Mouse (Mus musculus): ENCODE data around the gene Scgb1b10. TPM values are rescaled to one million over a fixed set of nuclear protein-coding genes. Genes with fewer than 3 reads are reported as not detected.
"Not testable (repeated sequence)": the region's sequence is repeated elsewhere in the genome, so short reads cannot be mapped to it uniquely, and the experiment has no call there.

The Scgb1b10 gene
- not detected in 2 replicates for polyA plus RNA-seq (2015; fragmentation: Nextera tagmentation; extraction: Ambion mirVana)

DNA sequence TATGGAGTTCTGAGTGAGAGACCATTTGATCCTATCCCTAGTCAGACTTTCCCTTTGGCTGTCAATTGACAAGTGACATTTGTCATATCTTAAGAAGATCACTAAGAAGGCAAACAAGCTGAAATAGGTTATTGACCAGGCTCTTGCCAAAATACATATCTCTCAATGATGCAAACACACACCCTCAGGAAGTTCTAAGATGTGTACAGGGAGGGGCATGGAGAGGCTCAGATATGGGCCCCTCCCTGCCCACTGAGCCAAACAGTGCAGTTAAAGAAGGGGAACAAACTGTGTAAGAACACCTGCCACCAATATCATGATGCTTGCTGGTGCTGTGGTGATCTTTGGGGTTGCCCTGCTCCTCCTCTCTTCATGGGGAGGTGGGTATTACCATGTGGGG, at the start of gene Scgb1b10:
Scgb1b10 (plus strand) TSS at position 301 of the 400 bp plus-strand sequence.
- not testable (repeated sequence) for H3K27ac ChIP-seq (replicated peaks); H3K9me3 ChIP-seq (replicated peaks); H3K4me1 ChIP-seq; H3K36me3 ChIP-seq; H3K27me3 ChIP-seq; H3K4me2 ChIP-seq (replicated peaks); H3K9ac ChIP-seq; ATAC-seq (ENCODE audit: insufficient number of reproducible peaks, low FRiP score, low TSS enrichment, low read depth); H3K4me3 ChIP-seq (replicated peaks)

Other genes starting within 250 kb of the Scgb1b10 start
- not detected in 2 replicates for gene Scgb2b11, start 110.3 kb downstream of the Scgb1b10 start, polyA plus RNA-seq (2015; fragmentation: Nextera tagmentation; extraction: Ambion mirVana)
- gene Scgb1b11, start 122.0 kb downstream of the Scgb1b10 start, polyA plus RNA-seq (2015; fragmentation: Nextera tagmentation; extraction: Ambion mirVana), result not detected in 2 replicates
- gene Scgb2b12, start 226.4 kb downstream of the Scgb1b10 start, polyA plus RNA-seq (2015; fragmentation: Nextera tagmentation; extraction: Ambion mirVana), result not detected in 2 replicates
- gene Scgb1b12, start 233.3 kb downstream of the Scgb1b10 start, polyA plus RNA-seq (2015; fragmentation: Nextera tagmentation; extraction: Ambion mirVana), result not detected in 2 replicates